Mouse (Mus musculus) hindbrain, embryonic 12.5 days (tissue): ENCODE measurements around the gene Ifna9. TPM values are rescaled to one million over a fixed set of nuclear protein-coding genes. Genes with fewer than 3 reads are reported as not detected.

Experiments
- polyA plus RNA-seq: library from polyadenylated mRNA; unstranded; fragments of >200 nt; fragmentation: Nextera tagmentation; extraction: Ambion mirVana; gene quantifications from 2 replicates; pipeline ENCODE4 v1.2.1, GENCODE M21; 2016

Ifna9 gene
- polyA plus RNA-seq, 1 experiment from 2014 or later: not detected

Other genes with a start within 250 kb of the Ifna9 start
- gene Hacd4, start 153.5 kb downstream of the Ifna9 start, polyA plus RNA-seq: 3.9 TPM in 2 replicates
- gene Ifnb1, start 69.6 kb downstream of the Ifna9 start, polyA plus RNA-seq: not detected in 2 replicates
- not detected in 2 replicates for gene Ifna15, start 34.1 kb downstream of the Ifna9 start, polyA plus RNA-seq
- gene Ifna14, start 20.6 kb downstream of the Ifna9 start, polyA plus RNA-seq: not detected in 2 replicates
- gene Ifna12, start 11.0 kb upstream of the Ifna9 start, polyA plus RNA-seq: not detected in 2 replicates
- not detected in 2 replicates for gene C87499, start 42.0 kb upstream of the Ifna9 start, polyA plus RNA-seq
- not detected in 2 replicates for gene Ifna13, start 52.1 kb upstream of the Ifna9 start, polyA plus RNA-seq
- not detected in 2 replicates for gene Ifna16, start 84.5 kb upstream of the Ifna9 start, polyA plus RNA-seq
- gene Ifna2, start 91.5 kb upstream of the Ifna9 start, polyA plus RNA-seq: not detected in 2 replicates
- gene Ifnab, start 99.0 kb upstream of the Ifna9 start, polyA plus RNA-seq: not detected in 2 replicates
- 1.4 and 1.9 TPM in 2 replicates for gene Gm26566, start 129.4 kb upstream of the Ifna9 start, polyA plus RNA-seq
- 144 and 152 TPM in 2 replicates for gene Klhl9, start 130.1 kb upstream of the Ifna9 start, polyA plus RNA-seq
- gene Gm13271, start 162.5 kb upstream of the Ifna9 start, polyA plus RNA-seq: not detected in 2 replicates
- gene Gm13283, start 167.7 kb upstream of the Ifna9 start, polyA plus RNA-seq: 0.31 and 0.39 TPM in 2 replicates
- gene Gm13290, start 181.4 kb upstream of the Ifna9 start, polyA plus RNA-seq: not detected in 2 replicates
- not detected in 2 replicates for gene Gm13289, start 184.5 kb upstream of the Ifna9 start, polyA plus RNA-seq
- not detected in 2 replicates for gene Gm13272, start 187.5 kb upstream of the Ifna9 start, polyA plus RNA-seq
- gene Ifnz, start 189.7 kb upstream of the Ifna9 start, polyA plus RNA-seq: not detected in 2 replicates
- 0.62 TPM in 1 of 2 replicates, not detected in the other for gene Gm13276, start 193.3 kb upstream of the Ifna9 start, polyA plus RNA-seq
- gene Gm13277, start 196.2 kb upstream of the Ifna9 start, polyA plus RNA-seq: not detected in 2 replicates
- gene Gm13278, start 199.2 kb upstream of the Ifna9 start, polyA plus RNA-seq: not detected in 2 replicates
- gene Gm13275, start 202.1 kb upstream of the Ifna9 start, polyA plus RNA-seq: not detected in 2 replicates
- gene Gm13279, start 205.0 kb upstream of the Ifna9 start, polyA plus RNA-seq: not detected in 2 replicates
- gene Gm13285, start 207.3 kb upstream of the Ifna9 start, polyA plus RNA-seq: 0.26 and 0.95 TPM in 2 replicates
- gene Gm13287, start 210.9 kb upstream of the Ifna9 start, polyA plus RNA-seq: not detected in 2 replicates
- gene Gm13288, start 213.1 kb upstream of the Ifna9 start, polyA plus RNA-seq: not detected in 2 replicates
- not detected in 2 replicates for gene Ifna7, start 223.8 kb upstream of the Ifna9 start, polyA plus RNA-seq
- gene Ifna11, start 227.6 kb upstream of the Ifna9 start, polyA plus RNA-seq: not detected in 2 replicates
- gene Ifna6, start 235.0 kb upstream of the Ifna9 start, polyA plus RNA-seq: not detected in 2 replicates
- not detected in 2 replicates for gene Ifna5, start 243.1 kb upstream of the Ifna9 start, polyA plus RNA-seq
- not detected in 2 replicates for gene Ifna4, start 249.5 kb upstream of the Ifna9 start, polyA plus RNA-seq